Mouse (Mus musculus): ENCODE measurements around the gene Il1rapl1. TPM values are rescaled to one million over a fixed set of nuclear protein-coding genes. Genes with fewer than 3 reads are reported as not detected.
A peak's percentile ranks its signal among the peaks of the same experiment; 100 is the strongest.
"Not testable (repeated sequence)": the region's sequence is repeated elsewhere in the genome, so short reads cannot be mapped to it uniquely, and the experiment has no call there.

The Il1rapl1 gene
- total and polyA plus RNA-seq, 2 experiments from 2014 or later: 2.5 to 12.9 TPM

- Histone ChIP-seq H3K9me3 (ENCODE audit: low read length) (no peaks in the 10 kb centered on the region), H3K9ac (no peak overlapping the region), H3K4me1 (ENCODE audit: insufficient read depth) (no peaks in the 10 kb centered on the region), H3K36me3 (ENCODE audit: insufficient read depth) (no peaks in the 10 kb centered on the region), H3K27me3 (ENCODE audit: insufficient read depth, low read length) (no peaks in the 10 kb centered on the region), H3K4me2 (ENCODE audit: low read depth) (no peak overlapping the region), H3K27ac (ENCODE audit: low read depth, low read length) (no peak overlapping the region), H3K4me3 (ENCODE audit: low read depth, low read length) (no peak overlapping the region)
- no peak for DNase-seq
- TF ChIP-seq CTCF (IDR thresholded peaks at IDR 0.05; ENCODE audit: low read depth): no peak
- no peak for ATAC-seq
- WGBS: 76% methylated on average over 1 of the region's 1 CpGs
Observed at GRCm38 (mm10) chrX:87663856-87664255, 451.6 kb downstream of the Il1rapl1 start.

- Histone ChIP-seq H3K9me3 (ENCODE audit: low read length) (no peaks in the 10 kb centered on the region), H3K4me3 (ENCODE audit: low read depth, low read length) (no peak overlapping the region), H3K36me3 (ENCODE audit: insufficient read depth) (no peaks in the 10 kb centered on the region), H3K9ac (no peak overlapping the region), H3K4me2 (ENCODE audit: low read depth) (no peak overlapping the region), H3K27me3 (ENCODE audit: insufficient read depth, low read length) (no peaks in the 10 kb centered on the region), H3K27ac (ENCODE audit: low read depth, low read length) (no peak overlapping the region), H3K4me1 (ENCODE audit: insufficient read depth) (no peaks in the 10 kb centered on the region)
- DNase-seq (peak; percentile 5), ATAC-seq (no peak)
- TF ChIP-seq CTCF (IDR thresholded peaks at IDR 0.05; ENCODE audit: low read depth): 0 out of 2 replicates have a peak, but pooled peaks have one; percentile 24
- WGBS: 31% methylated on average over 2 of the region's 2 CpGs
Observed at GRCm38 (mm10) chrX:87655644-87656043, 459.8 kb downstream of the Il1rapl1 start.

GRCm38 (mm10) chrX:87600914-87601313 is 514.5 kb downstream of the Il1rapl1 start:
- ATAC-seq (no peak), DNase-seq (peak; percentile 14)
- Histone ChIP-seq H3K4me3 (ENCODE audit: low read depth, low read length) (no peak overlapping the region), H3K9ac (no peak overlapping the region), H3K9me3 (ENCODE audit: low read length) (no peaks in the 10 kb centered on the region), H3K4me1 (ENCODE audit: insufficient read depth) (no peaks in the 10 kb centered on the region), H3K4me2 (ENCODE audit: low read depth) (no peak overlapping the region), H3K36me3 (ENCODE audit: insufficient read depth) (no peaks in the 10 kb centered on the region), H3K27me3 (ENCODE audit: insufficient read depth, low read length) (no peaks in the 10 kb centered on the region), H3K27ac (ENCODE audit: low read depth, low read length) (no peak overlapping the region)
- TF ChIP-seq CTCF (IDR thresholded peaks at IDR 0.05; ENCODE audit: low read depth): peak; percentile 44

GRCm38 (mm10) chrX:87507997-87508396 is 607.4 kb downstream of the Il1rapl1 start:
- H3K4me1 ChIP-seq (ENCODE audit: insufficient read depth): no peaks in the 10 kb centered on the region
- H3K4me3 ChIP-seq (ENCODE audit: low read depth, low read length): no peak overlapping the region
- no peaks in the 10 kb centered on the region for H3K36me3 ChIP-seq (ENCODE audit: insufficient read depth)
- no peak for TF ChIP-seq CTCF (IDR thresholded peaks at IDR 0.05; ENCODE audit: low read depth)
- H3K27ac ChIP-seq (ENCODE audit: low read depth, low read length): no peak overlapping the region
- no peak overlapping the region for H3K9ac ChIP-seq
- H3K4me2 ChIP-seq (ENCODE audit: low read depth): no peak overlapping the region
- no peaks in the 10 kb centered on the region for H3K27me3 ChIP-seq (ENCODE audit: insufficient read depth, low read length)
- DNase-seq (no peak), ATAC-seq (no peak)
- no peaks in the 10 kb centered on the region for H3K9me3 ChIP-seq (ENCODE audit: low read length)

GRCm38 (mm10) chrX:87502604-87503003 is 612.8 kb downstream of the Il1rapl1 start:
- no peak for TF ChIP-seq CTCF (IDR thresholded peaks at IDR 0.05; ENCODE audit: low read depth)
- H3K9me3 ChIP-seq (ENCODE audit: low read length): no peaks in the 10 kb centered on the region
- DNase-seq (no peak), ATAC-seq (no peak)
- no peak overlapping the region for H3K4me2 ChIP-seq (ENCODE audit: low read depth)
- H3K4me1 ChIP-seq (ENCODE audit: insufficient read depth): no peaks in the 10 kb centered on the region
- no peak overlapping the region for H3K4me3 ChIP-seq (ENCODE audit: low read depth, low read length)
- no peak overlapping the region for H3K9ac ChIP-seq
- no peaks in the 10 kb centered on the region for H3K36me3 ChIP-seq (ENCODE audit: insufficient read depth)
- WGBS: 62% methylated on average over 5 of the region's 5 CpGs
- no peak overlapping the region for H3K27ac ChIP-seq (ENCODE audit: low read depth, low read length)
- H3K27me3 ChIP-seq (ENCODE audit: insufficient read depth, low read length): no peaks in the 10 kb centered on the region

- ATAC-seq: no peak
- TF ChIP-seq CTCF (IDR thresholded peaks at IDR 0.05; ENCODE audit: low read depth): no peak
- H3K9me3 ChIP-seq (ENCODE audit: low read length): no peaks in the 10 kb centered on the region
- WGBS: 75% methylated on average over 1 of the region's 1 CpGs
- no peaks in the 10 kb centered on the region for H3K4me1 ChIP-seq (ENCODE audit: insufficient read depth)
- no peak overlapping the region for H3K27ac ChIP-seq (ENCODE audit: low read depth, low read length)
- no peaks in the 10 kb centered on the region for H3K27me3 ChIP-seq (ENCODE audit: insufficient read depth, low read length)
- no peak overlapping the region for H3K4me3 ChIP-seq (ENCODE audit: low read depth, low read length)
- no peak overlapping the region for H3K4me2 ChIP-seq (ENCODE audit: low read depth)
- no peak overlapping the region for H3K9ac ChIP-seq
- H3K36me3 ChIP-seq (ENCODE audit: insufficient read depth): no peaks in the 10 kb centered on the region
- no peak for DNase-seq
Observed at GRCm38 (mm10) chrX:87483416-87483815, 632.0 kb downstream of the Il1rapl1 start.

GRCm38 (mm10) chrX:87238191-87238590 is 877.3 kb downstream of the Il1rapl1 start:
- not testable (repeated sequence) for H3K4me3 ChIP-seq (ENCODE audit: low read depth, low read length); H3K9ac ChIP-seq; H3K27me3 ChIP-seq (ENCODE audit: insufficient read depth, low read length); H3K4me2 ChIP-seq (ENCODE audit: low read depth); H3K9me3 ChIP-seq (ENCODE audit: low read length); H3K4me1 ChIP-seq (ENCODE audit: insufficient read depth); H3K27ac ChIP-seq (ENCODE audit: low read depth, low read length); ATAC-seq; H3K36me3 ChIP-seq (ENCODE audit: insufficient read depth)
- DNase-seq: peak; percentile 56
- 89% methylated on average over 11 of the region's 11 CpGs for WGBS

GRCm38 (mm10) chrX:87225280-87225679 is 890.2 kb downstream of the Il1rapl1 start:
- no peak for TF ChIP-seq CTCF (IDR thresholded peaks at IDR 0.05; ENCODE audit: low read depth)
- DNase-seq (no peak), ATAC-seq (no peak)
- H3K4me3 ChIP-seq (ENCODE audit: low read depth, low read length): no peak overlapping the region
- H3K9ac ChIP-seq: no peak overlapping the region
- H3K4me1 ChIP-seq (ENCODE audit: insufficient read depth): no peaks in the 10 kb centered on the region
- H3K36me3 ChIP-seq (ENCODE audit: insufficient read depth): no peaks in the 10 kb centered on the region
- no peak overlapping the region for H3K4me2 ChIP-seq (ENCODE audit: low read depth)
- H3K27ac ChIP-seq (ENCODE audit: low read depth, low read length): no peak overlapping the region
- H3K27me3 ChIP-seq (ENCODE audit: insufficient read depth, low read length): no peaks in the 10 kb centered on the region
- no peaks in the 10 kb centered on the region for H3K9me3 ChIP-seq (ENCODE audit: low read length)
